8 mouse cellular contexts compared by ENCODE assay signal in the genomic region with DNA sequence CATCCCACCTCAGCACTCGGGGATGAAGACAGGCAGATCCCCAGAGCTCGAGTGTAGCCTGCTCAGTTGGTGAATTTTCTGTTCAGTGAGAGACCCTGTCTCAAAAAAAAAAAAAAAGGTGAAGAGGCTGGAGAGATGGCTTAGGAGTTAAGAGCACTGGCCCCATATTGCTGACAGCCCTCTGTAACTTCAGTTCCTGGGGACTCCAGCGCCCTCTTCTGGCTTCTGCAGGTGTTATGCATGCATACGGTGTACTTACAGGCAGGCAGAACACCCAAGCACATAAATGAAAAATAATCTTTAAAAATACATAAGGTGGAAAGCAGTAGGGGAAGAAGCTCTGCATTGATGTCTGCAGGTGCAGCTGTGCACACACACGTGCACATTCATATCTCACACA. TPM values are rescaled to one million over a fixed set of nuclear protein-coding genes. Genes with fewer than 3 reads are reported as not detected.
DNase-seq lines count a peak whose midpoint lies in the region; ATAC-seq lines count a peak whose summit lies in the region.

No protein-coding gene starts in this region.

- no peak overlapping the region for H3K9ac ChIP-seq in neural tube, embryonic 11.5 days (ENCODE audit: low read length)

- H3K4me1 ChIP-seq in neural tube, embryonic 11.5 days (ENCODE audit: control insufficient read depth, insufficient read depth, low read length), result no peaks in the 10 kb centered on the region

- no peaks in the 10 kb centered on the region; the same call in 1 of the 2 replicates for H3K36me3 ChIP-seq in neural tube, embryonic 11.5 days (ENCODE audit: control insufficient read depth, insufficient read depth, low read length)

- ATAC-seq in erythroid progenitor cell, adult 5-6 weeks (replicated peaks; ENCODE audit: low FRiP score, poor library complexity, severe bottlenecking), result 0 out of 2 replicates have a peak, but pooled peaks have one; percentile 47
- no peak for ATAC-seq in neural tube, embryonic 11.5 days (ENCODE audit: insufficient read depth, low FRiP score, low TSS enrichment)

- 66% methylated on average over 5 of the region's 5 CpGs for WGBS in neural tube, embryonic 11.5 days

- no peaks in the 10 kb centered on the region for H3K27me3 ChIP-seq in neural tube, embryonic 11.5 days (ENCODE audit: control insufficient read depth, insufficient read depth, low read length)

- intact Hi-C loops in heart, postnatal 14 days (cut with DNase I), result no loop called here

- H3K4me2 ChIP-seq in neural tube, embryonic 11.5 days (ENCODE audit: low read depth), result no peak overlapping the region

- peak; percentile 19 to 47 for DNase-seq in heart, postnatal 14 days
- DNase-seq in heart, adult 8-10 months (ENCODE audit: low spot score), result no peak
- peak; percentile 73 for DNase-seq in 416B (ENCODE audit: low read depth)
- peak; percentile 75 for DNase-seq in ES-CJ7 (ENCODE audit: low read depth, low spot score)
- peak; percentile 46 for DNase-seq in neural tube, embryonic 11.5 days (ENCODE audit: low spot score)
- DNase-seq in layer of hippocampus, adult 9-11 months, result no peak
- no peak for DNase-seq in heart, adult 9 months (ENCODE audit: low spot score in 2 of 2)

- H3K4me3 ChIP-seq in neural tube, embryonic 11.5 days (ENCODE audit: low read depth, low read length), result no peak overlapping the region

- no peaks in the 10 kb centered on the region for H3K9me3 ChIP-seq in neural tube, embryonic 11.5 days (ENCODE audit: control insufficient read depth, low read length)

- H3K27ac ChIP-seq in neural tube, embryonic 11.5 days (ENCODE audit: low read depth, low read length), result no peak overlapping the region

RNA-seq across cellular contexts. Expression of a gene that starts 9.1 kb away (rescaled TPM):
- total RNA-seq in heart, postnatal 14 days (2021), result 10 to 100 TPM; 11.7 to 12.1 TPM
- total RNA-seq in heart, adult 8-10 months (2022), result 10 to 100 TPM; 10.7 to 11.6 (median 11.0) TPM
- total RNA-seq in erythroid progenitor cell, adult 5-6 weeks (2015; ENCODE audit: low replicate concordance), result 19.3 and 33.9 TPM in 2 replicates
- 28.9 and 75.6 TPM in 2 replicates for total RNA-seq in erythroid progenitor cell, adult 5-6 weeks (2017; ENCODE audit: low replicate concordance)
- 19.2 and 20.2 TPM in 2 replicates for polyA plus RNA-seq in neural tube, embryonic 11.5 days (2014; fragmentation: Nextera tagmentation; extraction: Ambion mirVana)

RNA-seq across cellular contexts. Expression of a gene that starts 54.8 kb away (rescaled TPM):
- total RNA-seq in heart, postnatal 14 days (2021), result 100 to 1,000 TPM in 1 of 2 experiments, 10 to 100 TPM in 1; 96.1 to 120 TPM
- total RNA-seq in heart, adult 8-10 months (2022), result 100 to 1,000 TPM in 3 of 4 experiments, 10 to 100 TPM in 1; 89.2 to 200 (median 123) TPM
- 31.4 and 42.8 TPM in 2 replicates for total RNA-seq in erythroid progenitor cell, adult 5-6 weeks (2015; ENCODE audit: low replicate concordance)
- 11.3 and 25.4 TPM in 2 replicates for total RNA-seq in erythroid progenitor cell, adult 5-6 weeks (2017; ENCODE audit: low replicate concordance)
- 11.6 and 13.5 TPM in 2 replicates for polyA plus RNA-seq in neural tube, embryonic 11.5 days (2014; fragmentation: Nextera tagmentation; extraction: Ambion mirVana)

Comparison
In these comparisons a context has a peak if more than half of its experiments do, and no peak if none do; other contexts are left out.
1. DNase-seq: peak in heart, postnatal 14 days (2 of 2), 416B (single experiment), ES-CJ7 (single experiment) and neural tube, embryonic 11.5 days (single experiment); none in heart, adult 8-10 months (single experiment), layer of hippocampus, adult 9-11 months (single experiment) and heart, adult 9 months (0 of 2).